Mouse (Mus musculus): ENCODE results near the gene Vcp. TPM values are rescaled to one million over a fixed set of nuclear protein-coding genes. Genes with fewer than 3 reads are reported as not detected.
A peak's percentile ranks its signal among the peaks of the same experiment; 100 is the strongest.

Vcp gene
- polyA plus RNA-seq, 1 experiment from 2014 or later, result 600 TPM

- 86% methylated on average over 3 of the region's 3 CpGs for WGBS
- Histone ChIP-seq H3K27ac (no peak overlapping the region), H3K9me3 (no peaks in the 10 kb centered on the region), H3K4me1 (replicated peaks) (peaks cover 45% of the 10 kb centered on the region), H3K4me3 (no peak overlapping the region), H3K36me3 (no peaks in the 10 kb centered on the region), H3K27me3 (ENCODE audit: insufficient read depth, poor library complexity, severe bottlenecking) (peaks cover 22% of the 10 kb centered on the region)
- no peak for DNase-seq (ENCODE audit: low spot score)
Measured at GRCm38 (mm10) chr4:42945445-42945844, 54.9 kb downstream of the Vcp start.

DNA sequence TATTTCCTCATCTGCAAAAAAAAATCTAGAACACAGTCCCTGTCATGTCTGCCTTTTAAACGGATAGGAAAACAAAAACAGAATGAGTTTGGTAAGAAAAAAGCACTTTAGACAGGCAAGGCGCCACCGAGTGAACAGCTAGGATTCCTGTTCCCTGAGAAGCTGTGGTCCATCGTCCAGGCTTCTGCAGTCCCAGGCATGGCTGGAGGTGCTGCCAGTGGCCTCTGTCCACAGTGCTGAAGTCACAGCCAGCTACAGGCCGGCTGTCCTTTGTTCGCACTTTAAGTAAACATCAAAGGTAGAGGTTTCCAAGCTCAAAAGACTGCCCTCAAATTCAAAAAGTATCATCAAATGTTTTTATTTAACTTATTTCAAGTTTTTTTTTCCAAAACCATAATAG is 55.3 kb downstream of the Vcp start:
- Histone ChIP-seq H3K9me3 (no peaks in the 10 kb centered on the region), H3K36me3 (no peaks in the 10 kb centered on the region), H3K27ac (no peak overlapping the region), H3K4me1 (replicated peaks) (peaks cover 41% of the 10 kb centered on the region), H3K27me3 (ENCODE audit: insufficient read depth, poor library complexity, severe bottlenecking) (peaks cover 23% of the 10 kb centered on the region), H3K4me3 (no peak overlapping the region)
- DNase-seq (ENCODE audit: low spot score), result peak; percentile 27
- 11% methylated on average over 6 of the region's 6 CpGs for WGBS

GRCm38 (mm10) chr4:42944185-42944584 is 56.1 kb downstream of the Vcp start:
- WGBS, result 85% methylated on average over 9 of the region's 9 CpGs
- Histone ChIP-seq H3K27ac (no peak overlapping the region), H3K4me3 (no peak overlapping the region), H3K36me3 (no peaks in the 10 kb centered on the region), H3K4me1 (replicated peaks) (peaks cover 33% of the 10 kb centered on the region), H3K27me3 (ENCODE audit: insufficient read depth, poor library complexity, severe bottlenecking) (peaks cover 23% of the 10 kb centered on the region), H3K9me3 (no peaks in the 10 kb centered on the region)
- no peak for DNase-seq (ENCODE audit: low spot score)

GRCm38 (mm10) chr4:42943341-42943740 is 57.0 kb downstream of the Vcp start:
- H3K4me1 ChIP-seq (replicated peaks), result peaks cover 25% of the 10 kb centered on the region
- H3K27me3 ChIP-seq (ENCODE audit: insufficient read depth, poor library complexity, severe bottlenecking), result peaks cover 27% of the 10 kb centered on the region
- DNase-seq (ENCODE audit: low spot score), result no peak
- WGBS, result 91% methylated on average over 5 of the region's 5 CpGs
- no peaks in the 10 kb centered on the region for H3K36me3 ChIP-seq
- no peaks in the 10 kb centered on the region for H3K9me3 ChIP-seq
- H3K4me3 ChIP-seq, result no peak overlapping the region
- no peak overlapping the region for H3K27ac ChIP-seq

DNA sequence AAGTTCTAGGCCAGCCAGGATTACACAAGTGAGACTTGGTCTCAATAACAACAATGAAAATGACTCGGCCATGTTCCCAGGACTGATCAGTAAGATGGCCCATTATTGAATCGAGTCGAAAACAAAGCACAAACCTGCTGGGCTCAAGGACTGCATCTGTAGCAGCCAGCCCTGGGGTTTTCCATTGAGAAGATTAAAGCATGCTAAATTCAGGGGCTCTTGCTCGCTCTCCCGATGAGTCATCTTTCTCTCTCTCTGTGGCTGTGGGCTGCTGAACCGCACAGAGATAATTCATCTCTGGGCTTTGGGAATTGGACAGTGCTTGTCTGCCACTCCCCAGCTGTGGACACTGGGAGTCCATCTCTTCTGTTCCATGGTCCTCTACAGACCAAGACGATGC is 58.9 kb downstream of the Vcp start:
- Histone ChIP-seq H3K4me3 (no peak overlapping the region), H3K36me3 (no peaks in the 10 kb centered on the region), H3K27me3 (ENCODE audit: insufficient read depth, poor library complexity, severe bottlenecking) (peaks cover 30% of the 10 kb centered on the region), H3K27ac (no peak overlapping the region), H3K4me1 (replicated peaks) (peaks cover 5% of the 10 kb centered on the region), H3K9me3 (no peaks in the 10 kb centered on the region)
- no peak for DNase-seq (ENCODE audit: low spot score)
- WGBS, result 81% methylated on average over 7 of the region's 7 CpGs

DNA sequence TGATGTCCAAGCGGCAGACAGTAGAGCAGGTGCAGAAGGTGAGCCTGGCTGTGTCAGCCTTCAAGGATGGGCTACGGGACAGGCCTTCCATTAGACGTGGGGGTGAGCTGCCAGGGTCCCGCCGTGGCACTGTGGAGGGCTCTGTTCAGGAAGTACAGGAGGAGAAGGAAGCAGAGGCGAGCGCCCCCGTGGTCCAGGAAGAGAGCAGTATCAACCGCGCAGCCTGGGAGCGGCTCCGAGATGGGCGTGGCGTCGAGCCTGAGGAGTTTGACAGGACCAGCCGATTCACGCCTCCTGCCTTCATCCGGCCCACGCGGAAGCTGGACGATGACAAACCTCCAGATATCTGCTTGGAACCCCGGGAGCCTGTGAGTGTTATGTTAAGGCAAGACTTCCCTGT is 66.7 kb downstream of the Vcp start:
- peak; percentile 52 for DNase-seq (ENCODE audit: low spot score)
- 10% methylated on average over 22 of the region's 22 CpGs for WGBS
- Histone ChIP-seq H3K9me3 (no peaks in the 10 kb centered on the region), H3K27ac (no peak overlapping the region), H3K4me1 (replicated peaks) (peaks cover 7% of the 10 kb centered on the region; the same call in 1 of the 2 replicates), H3K27me3 (ENCODE audit: insufficient read depth, poor library complexity, severe bottlenecking) (peaks cover 55% of the 10 kb centered on the region), H3K4me3 (peak overlapping the region; percentile 35), H3K36me3 (no peaks in the 10 kb centered on the region)

DNA sequence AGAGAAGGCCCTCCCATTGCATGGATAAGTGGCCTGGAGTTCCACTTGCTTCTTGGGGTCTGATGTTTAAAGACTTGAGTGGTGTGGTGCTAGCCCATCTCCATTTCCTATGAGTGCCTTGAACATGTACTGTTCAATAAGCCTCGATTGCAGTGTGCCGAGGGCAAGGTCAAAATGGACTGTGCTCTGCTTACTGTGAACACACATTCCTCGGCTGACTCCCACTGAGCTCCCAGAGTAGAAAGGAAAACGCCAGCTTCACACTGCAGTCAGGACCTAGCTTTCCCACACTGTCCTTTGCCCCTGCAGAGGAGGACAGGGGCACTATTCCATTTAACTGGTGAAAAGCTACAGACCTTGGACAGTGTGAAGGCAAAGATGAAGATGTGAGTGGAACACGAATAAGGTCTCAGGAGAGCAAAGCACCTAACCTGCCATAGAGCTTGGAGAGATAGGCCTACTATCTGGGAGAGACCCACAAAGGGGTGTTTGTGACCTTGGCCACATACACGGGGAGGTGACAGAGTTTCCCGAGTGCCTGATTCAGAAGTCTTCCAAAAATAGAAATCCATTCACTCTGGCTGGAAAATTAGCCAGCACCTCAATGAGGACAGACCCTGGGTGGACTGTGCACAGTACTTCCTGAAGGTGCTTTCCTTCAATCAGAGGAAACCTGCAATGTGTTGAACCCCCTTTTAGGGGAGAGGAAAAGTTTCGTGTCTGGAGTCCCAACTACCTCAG is 67.9 kb downstream of the Vcp start:
- no peak overlapping the region for H3K27ac ChIP-seq
- H3K9me3 ChIP-seq, result no peaks in the 10 kb centered on the region
- H3K4me1 ChIP-seq (replicated peaks), result peaks cover 7% of the 10 kb centered on the region; the same call in 1 of the 2 replicates
- no peaks in the 10 kb centered on the region for H3K36me3 ChIP-seq
- H3K27me3 ChIP-seq (ENCODE audit: insufficient read depth, poor library complexity, severe bottlenecking), result peaks cover 42% of the 10 kb centered on the region
- WGBS, result 62% methylated on average over 8 of the region's 8 CpGs
- DNase-seq (ENCODE audit: low spot score), result no peak
- H3K4me3 ChIP-seq, result no peak overlapping the region

Other genes starting within 250 kb of the Vcp start
- gene Ccl19, start 243.9 kb downstream of the Vcp start, polyA plus RNA-seq (2016; fragmentation: Nextera tagmentation; extraction: Ambion mirVana), result 0.27 TPM in 1 of 2 replicates, not detected in the other
- gene Ccl21a, start 226.5 kb downstream of the Vcp start, polyA plus RNA-seq (2016; fragmentation: Nextera tagmentation; extraction: Ambion mirVana), result 0.26 and 0.34 TPM in 2 replicates
- gene Fam205a1, start 146.6 kb downstream of the Vcp start, polyA plus RNA-seq (2016; fragmentation: Nextera tagmentation; extraction: Ambion mirVana), result not detected in 2 replicates
- gene Gm12394, start 143.7 kb downstream of the Vcp start, polyA plus RNA-seq (2016; fragmentation: Nextera tagmentation; extraction: Ambion mirVana), result 0.67 TPM in 1 of 2 replicates, not detected in the other
- 1.1 TPM in 1 of 2 replicates, not detected in the other for gene Fam205c, start 126.3 kb downstream of the Vcp start, polyA plus RNA-seq (2016; fragmentation: Nextera tagmentation; extraction: Ambion mirVana)
- gene Phf24, start 83.8 kb downstream of the Vcp start, polyA plus RNA-seq (2016; fragmentation: Nextera tagmentation; extraction: Ambion mirVana), result 1.6 and 2.5 TPM in 2 replicates
- gene Dnajb5, start 50.7 kb downstream of the Vcp start, polyA plus RNA-seq (2016; fragmentation: Nextera tagmentation; extraction: Ambion mirVana), result 14.0 and 17.6 TPM in 2 replicates
- 0.75 and 0.95 TPM in 2 replicates for gene 1700022I11Rik, start 30.9 kb downstream of the Vcp start, polyA plus RNA-seq (2016; fragmentation: Nextera tagmentation; extraction: Ambion mirVana)
- gene Fancg, start 10.0 kb upstream of the Vcp start, polyA plus RNA-seq (2016; fragmentation: Nextera tagmentation; extraction: Ambion mirVana), result 23.2 and 25.5 TPM in 2 replicates
- gene Pigo, start 25.3 kb upstream of the Vcp start, polyA plus RNA-seq (2016; fragmentation: Nextera tagmentation; extraction: Ambion mirVana), result 20.3 and 23.2 TPM in 2 replicates
- gene Stoml2, start 31.2 kb upstream of the Vcp start, polyA plus RNA-seq (2016; fragmentation: Nextera tagmentation; extraction: Ambion mirVana), result 404 and 440 TPM in 2 replicates
- gene Fam214b, start 45.7 kb upstream of the Vcp start, polyA plus RNA-seq (2016; fragmentation: Nextera tagmentation; extraction: Ambion mirVana), result 22.6 and 34.4 TPM in 2 replicates
- 12.8 and 14.8 TPM in 2 replicates for gene Unc13b, start 58.4 kb upstream of the Vcp start, polyA plus RNA-seq (2016; fragmentation: Nextera tagmentation; extraction: Ambion mirVana)